In genomic region chr11:33100027-33100507, GRCm38 (mm10) we compare ENCODE assay signal across 8 mouse cellular contexts. TPM values are rescaled to one million over a fixed set of nuclear protein-coding genes. Genes with fewer than 3 reads are reported as not detected.
DNase-seq lines count a peak whose midpoint lies in the region; ATAC-seq lines count a peak whose summit lies in the region.

No protein-coding gene starts in this region.

- no peak overlapping the region for H3K4me3 ChIP-seq in limb, embryonic 11.5 days (ENCODE audit: low read depth, low read length)
- H3K4me3 ChIP-seq in neural tube, embryonic 14.5 days (ENCODE audit: low read depth, low read length) = no peak overlapping the region

- 34% methylated on average over 10 of the region's 10 CpGs for WGBS in limb, embryonic 11.5 days
- 28% methylated on average over 10 of the region's 10 CpGs for WGBS in neural tube, embryonic 14.5 days

- DNase-seq in testis, postnatal 10 days (ENCODE audit: low spot score) = peak; percentile 61
- no peak for DNase-seq in testis, postnatal 14 days (ENCODE audit: low spot score)
- DNase-seq in heart, adult 9 months (ENCODE audit: low spot score in 2 of 2) = peak; percentile 55 to 59
- no peak for DNase-seq in limb, embryonic 11.5 days (ENCODE audit: low spot score)
- DNase-seq in thymus, postnatal 36 days = no peak
- no peak for DNase-seq in frontal cortex, postnatal 10 days (ENCODE audit: low spot score in 2 of 2)

- 0 out of 2 replicates have a peak, but pooled peaks cover 2% of the 10 kb centered on the region for H3K27me3 ChIP-seq in limb, embryonic 11.5 days (ENCODE audit: control insufficient read depth, insufficient read depth, low read length)
- H3K27me3 ChIP-seq in neural tube, embryonic 14.5 days (ENCODE audit: control insufficient read depth, insufficient read depth, low read length) = no peaks in the 10 kb centered on the region

- ATAC-seq in limb, embryonic 11.5 days (ENCODE audit: insufficient number of reproducible peaks, low FRiP score, low TSS enrichment, low read depth) = 0 out of 2 replicates have a peak, but pooled peaks have one; percentile 38
- ATAC-seq in neural tube, embryonic 14.5 days (ENCODE audit: low read depth) = no peak; the same call in 1 of the 2 replicates
- ATAC-seq in megakaryocyte, adult 5-6 weeks (ENCODE audit: poor library complexity, severe bottlenecking) = no peak

- peak overlapping the region; percentile 31; the same call in 1 of the 2 replicates for H3K4me2 ChIP-seq in limb, embryonic 11.5 days (ENCODE audit: low read depth, severe bottlenecking)
- peak overlapping the region; percentile 21 for H3K4me2 ChIP-seq in neural tube, embryonic 14.5 days (ENCODE audit: low read depth, low read length)

- H3K27ac ChIP-seq in limb, embryonic 11.5 days (replicated peaks; ENCODE audit: low read depth, low read length) = no peak overlapping the region
- no peak overlapping the region for H3K27ac ChIP-seq in neural tube, embryonic 14.5 days (ENCODE audit: low read depth, low read length)

- H3K9me3 ChIP-seq in limb, embryonic 11.5 days (ENCODE audit: control insufficient read depth, low read length) = no peaks in the 10 kb centered on the region
- H3K9me3 ChIP-seq in neural tube, embryonic 14.5 days (ENCODE audit: control insufficient read depth, low read length) = no peaks in the 10 kb centered on the region

- no peaks in the 10 kb centered on the region for H3K36me3 ChIP-seq in limb, embryonic 11.5 days (ENCODE audit: control insufficient read depth, insufficient read depth, low read length)
- H3K36me3 ChIP-seq in neural tube, embryonic 14.5 days (ENCODE audit: control insufficient read depth, insufficient read depth, low read length) = no peaks in the 10 kb centered on the region

- no peak overlapping the region for H3K9ac ChIP-seq in limb, embryonic 11.5 days (ENCODE audit: low read length)
- no peak overlapping the region for H3K9ac ChIP-seq in neural tube, embryonic 14.5 days (replicated peaks; ENCODE audit: low read depth, low read length)

- peaks cover 4% of the 10 kb centered on the region; the same call in 1 of the 2 replicates for H3K4me1 ChIP-seq in limb, embryonic 11.5 days (ENCODE audit: control insufficient read depth, insufficient read depth, low read length)
- H3K4me1 ChIP-seq in neural tube, embryonic 14.5 days (ENCODE audit: control insufficient read depth, insufficient read depth, low read length) = no peaks in the 10 kb centered on the region

RNA-seq across cellular contexts. Expression of gene Fgf18, which starts 47.1 kb away (rescaled TPM):
- 12.7 and 16.8 TPM in 2 replicates for polyA plus RNA-seq in limb, embryonic 11.5 days (2014; fragmentation: Nextera tagmentation; extraction: Ambion mirVana)
- 11.0 and 11.4 TPM in 2 replicates for polyA plus RNA-seq in neural tube, embryonic 14.5 days (2014; fragmentation: Nextera tagmentation; extraction: Ambion mirVana)
- not detected in 2 replicates for total RNA-seq in megakaryocyte, adult 5-6 weeks (2015)
- not detected in 2 replicates for total RNA-seq in megakaryocyte, adult 5-6 weeks (2017)

Comparison
In these comparisons a context has a peak if more than half of its experiments do, and no peak if none do; other contexts are left out.
1. DNase-seq: peak in testis, postnatal 10 days (single experiment) and heart, adult 9 months (2 of 2); none in testis, postnatal 14 days (single experiment), limb, embryonic 11.5 days (single experiment), thymus, postnatal 36 days (0 of 2) and frontal cortex, postnatal 10 days (0 of 2).